Mouse (Mus musculus) left cerebral cortex, adult 11 months (tissue): ENCODE data around the gene Gm11492.

Experiments
- DNase-seq: peaks from one replicate; pipeline ENCODE4 v3.0.0; 2022; ENCODE audit warnings: low spot score

Gm11492 gene

GRCm38 (mm10) chr11:87566501-87566900, at the start of gene Gm11492:
Gene Gm11492 (plus strand): TSS chr11:87566653.
- DNase-seq, result no peak

- DNase-seq, result no peak
Measured at GRCm38 (mm10) chr11:87519260-87519659, 47.2 kb upstream of the Gm11492 start.

GRCm38 (mm10) chr11:87523466-87523865, 43.0 kb upstream of the Gm11492 start:
- no peak for DNase-seq

- DNase-seq, result no peak
Measured at GRCm38 (mm10) chr11:87523967-87524366, 42.5 kb upstream of the Gm11492 start.

GRCm38 (mm10) chr11:87524780-87525179, 41.7 kb upstream of the Gm11492 start:
- DNase-seq, result no peak

GRCm38 (mm10) chr11:87527364-87527763, 39.1 kb upstream of the Gm11492 start:
- no peak for DNase-seq

- no peak for DNase-seq
Measured at GRCm38 (mm10) chr11:87527990-87528389, 38.5 kb upstream of the Gm11492 start.

GRCm38 (mm10) chr11:87531695-87532094, 34.8 kb upstream of the Gm11492 start:
- no peak for DNase-seq

GRCm38 (mm10) chr11:87542285-87542684, 24.2 kb upstream of the Gm11492 start:
- DNase-seq, result no peak

GRCm38 (mm10) chr11:87542906-87543305, 23.5 kb upstream of the Gm11492 start:
- DNase-seq, result no peak

- DNase-seq, result no peak
Measured at GRCm38 (mm10) chr11:87553342-87553741, 13.1 kb upstream of the Gm11492 start.

GRCm38 (mm10) chr11:87554386-87554785, 12.1 kb upstream of the Gm11492 start:
- DNase-seq, result no peak

GRCm38 (mm10) chr11:87555106-87555703, 11.2 kb upstream of the Gm11492 start:
- no peak for DNase-seq

GRCm38 (mm10) chr11:87561208-87561607, 5.2 kb upstream of the Gm11492 start:
- no peak for DNase-seq

- no peak for DNase-seq
Measured at GRCm38 (mm10) chr11:87568255-87568953, 2.0 kb downstream of the Gm11492 start, which contains the start of gene Sept4. Gene Sept4 (plus strand): TSS chr11:87568903.

GRCm38 (mm10) chr11:87570743-87571142, 4.3 kb downstream of the Gm11492 start:
- no peak for DNase-seq

GRCm38 (mm10) chr11:87571361-87571950, 5.0 kb downstream of the Gm11492 start:
- DNase-seq, result no peak

- no peak for DNase-seq
Measured at GRCm38 (mm10) chr11:87573751-87574150, 7.3 kb downstream of the Gm11492 start.

GRCm38 (mm10) chr11:87574520-87575180, 8.2 kb downstream of the Gm11492 start:
- DNase-seq, result no peak

GRCm38 (mm10) chr11:87577601-87578248, 11.3 kb downstream of the Gm11492 start:
- DNase-seq, result no peak

GRCm38 (mm10) chr11:87578249-87578962, 12.0 kb downstream of the Gm11492 start:
- no peak for DNase-seq
